Mouse (Mus musculus) ES-Bruce4 (cell line): ENCODE results near the gene Rufy4.

Experiments used
- CTCF ChIP-seq: IDR thresholded peaks from one replicate; pipeline ENCODE4 v1.8.1; 2011; ENCODE audit warnings: low read depth, low read length
- POLR2A ChIP-seq: IDR thresholded peaks from one replicate; pipeline ENCODE4 v1.8.1; 2011; ENCODE audit warnings: low read length; ENCODE audit not compliant: insufficient read depth

DNA sequence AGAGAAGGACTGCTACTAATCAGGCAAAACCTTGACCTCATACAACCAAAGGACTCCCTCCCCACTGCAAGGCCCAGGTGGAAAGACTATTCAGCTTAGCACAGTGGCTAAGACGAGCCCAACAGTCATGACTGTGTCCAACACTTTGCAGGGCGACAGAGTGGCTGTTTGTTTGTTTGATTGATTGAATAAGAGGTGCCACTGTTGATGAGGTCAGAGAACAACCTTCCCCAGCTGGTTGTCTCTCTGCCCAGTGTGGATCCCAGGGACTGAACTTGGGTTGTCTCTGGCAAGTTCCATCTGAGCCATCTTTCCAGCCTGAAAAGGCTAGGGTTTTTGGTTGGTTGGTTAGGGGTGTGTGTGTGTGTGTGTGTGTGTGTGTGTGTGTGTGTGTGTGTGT lies 15.7 kb upstream of the Rufy4 start:
- TF ChIP-seq POLR2A (no peak), CTCF (no peak)
